Mouse (Mus musculus) hindbrain, embryonic 15.5 days (tissue): ENCODE results near the gene Tmem121. TPM values are rescaled to one million over a fixed set of nuclear protein-coding genes. Genes with fewer than 3 reads are reported as not detected.

Experiments
- ATAC-seq: fragments of 200-750 bp; cut with Nextera tagmentation; 2 replicates; pipeline ENCODE4 v1.8.0; 2017; ENCODE audit warnings: low read depth, moderate number of reproducible peaks, moderate TSS enrichment; ENCODE audit not compliant: low FRiP score
- H3K27ac ChIP-seq: fragments of 300-500 bp; sonication (generic); replicated peaks from 2 replicates; pipeline ENCODE4 v1.5.1; 2015; ENCODE audit warnings: mild to moderate bottlenecking, inconsistent platforms
- H3K27me3 ChIP-seq: fragments of 300-500 bp; sonication (generic); 2 replicates; pipeline ENCODE4 v1.6.1; 2015; ENCODE audit warnings: control low read depth, inconsistent platforms
- H3K36me3 ChIP-seq: fragments of 300-500 bp; sonication (generic); 2 replicates; pipeline ENCODE4 v1.6.1; 2015; ENCODE audit warnings: control low read depth, inconsistent platforms
- H3K4me1 ChIP-seq: fragments of 300-500 bp; sonication (generic); replicated peaks from 2 replicates; pipeline ENCODE4 v1.6.1; 2015; ENCODE audit warnings: control low read depth, inconsistent platforms
- H3K4me2 ChIP-seq: fragments of 300-500 bp; sonication (generic); 2 replicates; pipeline ENCODE4 v1.6.1; 2015; ENCODE audit warnings: moderate library complexity, mild to moderate bottlenecking, inconsistent platforms
- H3K4me3 ChIP-seq: fragments of 300-500 bp; sonication (generic); 2 replicates; pipeline ENCODE4 v1.5.1; 2015; ENCODE audit warnings: mild to moderate bottlenecking, inconsistent platforms
- H3K9ac ChIP-seq: fragments of 300-500 bp; sonication (generic); 2 replicates; pipeline ENCODE4 v1.6.1; 2015; ENCODE audit warnings: inconsistent platforms
- H3K9me3 ChIP-seq: fragments of 300-500 bp; sonication (generic); 2 replicates; pipeline ENCODE4 v1.6.1; 2016; ENCODE audit warnings: control low read depth, inconsistent platforms
- WGBS: fragments of 180-500 bp; shearing (Covaris S2); methylation state at CpG from one replicate; pipeline ENCODE4 v1.1.7; 2015; 5-methylcytosine and 5-hydroxymethylcytosine counted together
- polyA plus RNA-seq: library from polyadenylated mRNA; unstranded; fragments of >200 nt; fragmentation: Nextera tagmentation; extraction: Ambion mirVana; gene quantifications from 2 replicates; pipeline ENCODE4 v1.2.1, GENCODE M21; 2015

Gene Tmem121
- polyA plus RNA-seq, 1 experiment from 2014 or later, result 49.8 TPM

DNA sequence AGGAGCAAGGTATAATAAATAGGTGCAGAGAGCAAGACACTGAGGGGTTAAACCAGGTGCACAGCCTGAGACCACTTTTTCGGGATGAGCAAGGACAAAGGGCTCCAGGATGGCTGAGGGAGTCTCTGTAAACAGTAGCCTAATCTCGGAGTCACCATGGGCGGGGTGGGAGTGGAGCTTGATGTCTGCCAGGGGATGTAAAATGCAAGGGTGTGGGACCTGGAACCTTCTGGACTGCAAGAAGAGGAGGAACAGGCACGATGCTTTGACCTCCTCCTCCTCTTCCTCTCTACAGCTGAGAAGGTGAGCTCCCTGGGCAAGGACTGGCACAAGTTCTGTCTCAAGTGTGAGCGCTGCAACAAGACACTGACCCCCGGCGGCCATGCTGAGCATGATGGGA lies 42.6 kb upstream of the Tmem121 start:
- 68% methylated on average over 7 of the region's 7 CpGs for WGBS
- H3K9me3 ChIP-seq, result no peaks in the 10 kb centered on the region
- H3K4me1 ChIP-seq, result peaks cover 64% of the 10 kb centered on the region
- peak overlapping the region; percentile 58 for H3K4me2 ChIP-seq
- H3K36me3 ChIP-seq, result peaks cover 16% of the 10 kb centered on the region
- peak overlapping the region; percentile 77 for H3K27ac ChIP-seq
- H3K27me3 ChIP-seq, result no peaks in the 10 kb centered on the region
- ATAC-seq, result no peak
- peak overlapping the region; percentile 81; the same call in 1 of the 2 replicates for H3K9ac ChIP-seq
- H3K4me3 ChIP-seq, result peak overlapping the region; percentile 73

DNA sequence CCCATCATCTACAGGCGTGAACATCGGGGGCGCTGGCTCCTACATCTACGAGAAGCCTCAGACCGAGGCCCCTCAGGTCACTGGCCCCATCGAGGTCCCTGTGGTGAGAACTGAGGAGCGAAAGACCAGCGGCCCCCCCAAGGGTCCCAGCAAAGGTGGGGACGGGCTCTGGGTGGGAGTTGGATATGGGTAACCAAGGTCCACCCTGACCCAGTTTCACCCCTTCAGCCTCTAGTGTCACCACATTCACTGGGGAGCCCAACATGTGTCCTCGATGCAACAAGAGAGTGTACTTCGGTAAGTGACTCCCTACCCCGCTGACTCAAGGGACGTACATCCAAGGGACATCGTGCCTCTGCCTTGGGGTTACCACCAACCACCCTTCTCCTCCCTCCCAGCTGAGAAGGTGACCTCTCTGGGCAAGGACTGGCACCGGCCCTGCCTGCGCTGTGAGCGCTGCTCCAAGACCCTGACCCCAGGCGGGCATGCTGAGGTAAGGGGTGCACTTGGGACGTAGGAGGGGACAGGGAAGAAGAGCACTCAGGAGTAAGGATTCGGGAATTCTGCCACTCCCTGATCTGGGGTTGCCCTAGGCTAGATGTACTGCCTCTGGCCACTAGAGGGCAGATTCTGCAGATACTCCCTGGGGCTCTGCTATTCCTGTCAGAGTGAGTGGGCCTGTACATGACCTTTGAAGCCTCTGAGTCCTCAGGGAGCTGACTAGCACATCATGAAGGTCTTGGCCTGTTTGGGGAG lies 41.6 kb upstream of the Tmem121 start:
- Histone ChIP-seq H3K9me3 (no peaks in the 10 kb centered on the region), H3K4me3 (no peak overlapping the region), H3K27ac (no peak overlapping the region), H3K36me3 (peaks cover 14% of the 10 kb centered on the region), H3K27me3 (no peaks in the 10 kb centered on the region), H3K4me1 (peaks cover 60% of the 10 kb centered on the region), H3K4me2 (no peak overlapping the region), H3K9ac (no peak overlapping the region)
- 80% methylated on average over 20 of the region's 20 CpGs for WGBS
- no peak for ATAC-seq

DNA sequence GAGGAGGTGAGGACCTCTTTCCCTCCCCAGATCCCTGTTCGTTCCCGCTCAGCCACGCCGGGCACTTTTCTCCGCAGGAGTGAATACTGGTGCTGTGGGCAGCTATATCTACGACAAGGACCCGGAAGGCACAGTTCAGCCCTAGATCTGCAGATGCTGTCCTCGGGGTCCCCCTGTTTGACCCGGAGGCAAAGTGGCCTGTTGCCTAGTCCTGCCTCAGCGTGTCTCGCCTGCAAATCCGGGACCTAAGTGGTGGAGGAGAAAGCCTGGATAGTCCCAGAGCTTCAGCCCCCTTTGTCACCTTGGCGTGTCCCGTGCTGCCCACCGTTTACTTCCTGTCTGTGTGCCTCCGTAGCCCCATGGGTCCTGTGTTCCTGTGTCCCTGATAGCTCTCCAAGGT lies 40.8 kb upstream of the Tmem121 start:
- ATAC-seq, result no peak
- Histone ChIP-seq H3K4me3 (no peak overlapping the region), H3K27me3 (no peaks in the 10 kb centered on the region), H3K4me1 (peaks cover 53% of the 10 kb centered on the region), H3K36me3 (peaks cover 14% of the 10 kb centered on the region), H3K9me3 (no peaks in the 10 kb centered on the region), H3K4me2 (no peak overlapping the region), H3K27ac (no peak overlapping the region), H3K9ac (no peak overlapping the region)
- 95% methylated on average over 16 of the region's 16 CpGs for WGBS

DNA sequence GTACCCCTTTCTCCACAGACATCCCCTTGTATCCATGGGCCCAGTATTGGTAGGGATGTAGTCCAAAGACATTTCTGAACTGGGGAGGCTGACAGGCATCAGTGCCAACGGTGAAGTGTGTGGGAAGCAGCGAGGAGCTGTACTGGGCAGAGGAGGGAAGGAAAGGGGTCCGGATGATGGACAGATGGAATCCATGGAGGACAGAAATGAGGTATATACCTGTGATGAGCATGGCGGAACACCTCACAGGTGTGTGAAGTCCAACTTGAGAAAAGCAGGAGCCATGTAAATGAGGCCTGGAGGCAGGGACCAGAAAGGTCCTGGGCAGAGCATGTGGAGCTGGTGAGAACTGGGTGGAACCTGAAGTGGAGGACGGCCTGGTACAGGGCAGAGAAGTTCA lies 40.1 kb upstream of the Tmem121 start:
- Histone ChIP-seq H3K4me1 (peaks cover 52% of the 10 kb centered on the region), H3K4me3 (no peak overlapping the region), H3K27ac (no peak overlapping the region), H3K27me3 (peaks cover 4% of the 10 kb centered on the region), H3K9ac (no peak overlapping the region), H3K4me2 (no peak overlapping the region), H3K36me3 (peaks cover 14% of the 10 kb centered on the region), H3K9me3 (no peaks in the 10 kb centered on the region)
- ATAC-seq, result no peak
- 92% methylated on average over 5 of the region's 5 CpGs for whole genome bisulfite sequencing

DNA sequence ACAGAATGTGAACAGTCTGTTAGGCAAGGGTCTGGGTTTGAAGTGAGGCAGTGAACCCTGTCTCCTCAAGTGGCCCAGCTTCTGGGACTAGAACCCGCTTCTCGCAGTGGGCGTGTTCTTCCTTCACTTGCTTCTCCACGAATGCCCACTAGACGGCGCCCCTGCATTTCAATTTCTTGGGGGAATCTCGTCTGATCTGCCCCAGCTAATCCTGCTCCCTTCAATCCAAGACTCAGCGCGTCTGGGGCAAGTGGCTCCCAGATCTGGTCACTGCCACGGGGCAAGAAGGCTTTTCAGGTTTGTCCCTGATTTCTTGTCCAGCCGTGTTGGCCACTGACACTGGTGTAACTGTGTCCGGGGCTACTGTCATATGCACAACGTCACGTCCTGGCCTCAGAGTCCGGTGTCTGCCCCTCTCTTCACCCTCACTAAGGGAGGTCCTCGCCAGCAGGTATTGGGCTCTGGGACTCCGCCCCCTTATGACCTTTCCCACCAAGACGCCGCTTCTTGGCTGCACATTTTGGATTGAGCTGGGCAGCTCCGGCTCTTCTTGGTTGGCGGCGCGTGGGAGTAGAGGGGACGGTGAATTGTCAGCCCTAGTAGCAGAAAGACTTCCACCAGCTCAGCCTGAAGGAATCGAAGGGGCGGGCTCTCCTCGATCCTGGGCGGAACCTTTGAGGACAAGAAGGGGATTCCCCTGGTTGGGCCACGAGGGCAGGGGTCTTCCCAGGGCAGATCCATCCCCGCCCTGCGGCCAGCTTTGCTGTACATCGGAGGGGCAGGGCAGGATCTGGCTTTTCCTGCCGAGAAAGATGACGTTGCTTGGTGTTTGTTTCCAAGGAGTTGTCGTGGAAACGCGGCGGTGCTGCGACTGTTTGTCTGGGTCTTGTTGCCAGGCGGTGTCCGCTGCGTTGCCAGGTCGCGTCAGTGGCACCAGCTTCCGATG lies 39.3 kb upstream of the Tmem121 start, which contains the start of gene Crip1:
Crip1 (plus strand) TSS at position 205 of the 946 bp plus-strand sequence.
- WGBS, result 9% methylated on average over 45 of the region's 45 CpGs
- no peak within 1 kb of the TSS for H3K9ac ChIP-seq

DNA sequence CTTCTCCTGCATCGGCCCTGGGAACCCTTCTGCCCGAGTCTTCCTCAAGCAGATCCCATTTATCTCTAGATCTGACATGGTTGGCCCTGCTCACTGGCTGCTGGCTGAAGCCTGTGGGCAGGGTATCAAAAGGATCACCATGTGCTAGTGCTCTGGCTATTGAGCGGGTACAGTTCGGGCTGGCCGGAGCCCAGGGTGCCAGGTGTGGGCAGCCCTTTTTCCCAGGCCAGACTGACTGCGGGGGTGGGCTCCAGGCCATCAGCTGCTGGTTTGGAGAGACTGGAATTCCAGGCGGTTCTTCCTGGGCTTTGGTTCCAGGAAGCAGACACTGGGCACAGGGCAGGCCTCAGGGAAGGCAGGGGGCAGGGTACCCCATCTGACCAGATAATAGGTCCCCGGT lies 38.2 kb upstream of the Tmem121 start:
- Histone ChIP-seq H3K9ac (no peak overlapping the region), H3K27ac (peak overlapping the region; percentile 22), H3K36me3 (peaks cover 14% of the 10 kb centered on the region), H3K27me3 (peaks cover 15% of the 10 kb centered on the region), H3K4me1 (peaks cover 41% of the 10 kb centered on the region), H3K9me3 (no peaks in the 10 kb centered on the region), H3K4me2 (no peak overlapping the region), H3K4me3 (no peak overlapping the region)
- 55% methylated on average over 8 of the region's 8 CpGs for WGBS
- no peak for ATAC-seq

More for the DNA sequence above, 39.3 kb upstream of the Tmem121 start, which contains the start of gene Crip1:
- peak within 1 kb of the TSS; percentile 32 for H3K4me2 ChIP-seq
- peaks cover 14% of the 10 kb centered on the region for H3K36me3 ChIP-seq
- H3K4me3 ChIP-seq, result peak within 1 kb of the TSS; percentile 1; the same call in 1 of the 2 replicates
- peaks cover 44% of the 10 kb centered on the region for H3K4me1 ChIP-seq
- peak within 1 kb of the TSS; percentile 22; the same call in 1 of the 2 replicates for H3K27ac ChIP-seq
- no peaks in the 10 kb centered on the region for H3K9me3 ChIP-seq
- peaks cover 12% of the 10 kb centered on the region for H3K27me3 ChIP-seq
- no peak for ATAC-seq

DNA sequence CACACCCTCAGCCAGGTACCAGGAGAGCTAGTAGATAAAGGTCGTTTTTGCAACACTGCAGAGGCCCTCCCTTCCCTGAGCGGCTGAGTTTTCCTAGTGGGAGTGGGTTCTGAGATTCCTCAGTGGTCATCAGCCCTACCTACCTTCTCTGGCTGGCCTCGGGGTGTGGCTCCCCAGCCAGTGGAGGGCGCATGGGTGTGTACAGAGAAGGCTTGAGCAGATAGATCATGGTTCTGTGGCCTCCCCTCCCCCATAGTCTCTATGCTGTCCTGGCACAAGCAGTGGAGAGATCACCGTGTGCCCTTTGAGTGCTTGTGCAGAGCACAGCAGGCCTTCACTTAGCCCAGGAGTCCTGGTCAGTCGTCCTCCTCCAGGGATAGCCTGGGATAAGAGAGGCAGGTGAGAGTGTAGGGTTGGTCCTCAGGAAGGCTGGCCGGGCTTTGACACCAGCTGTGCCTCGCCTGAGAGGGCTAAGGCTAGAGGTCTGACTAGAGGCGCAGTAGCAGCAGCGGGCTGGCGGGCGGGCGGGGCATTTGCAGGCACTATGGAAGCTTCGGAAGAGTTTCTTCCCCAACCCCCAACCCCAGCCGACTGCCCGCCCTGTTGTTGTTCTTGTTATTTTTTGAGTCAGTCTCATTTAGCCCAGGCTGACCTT lies 37.2 kb upstream of the Tmem121 start:
- peaks cover 31% of the 10 kb centered on the region for H3K4me1 ChIP-seq
- WGBS, result 42% methylated on average over 16 of the region's 16 CpGs

DNA sequence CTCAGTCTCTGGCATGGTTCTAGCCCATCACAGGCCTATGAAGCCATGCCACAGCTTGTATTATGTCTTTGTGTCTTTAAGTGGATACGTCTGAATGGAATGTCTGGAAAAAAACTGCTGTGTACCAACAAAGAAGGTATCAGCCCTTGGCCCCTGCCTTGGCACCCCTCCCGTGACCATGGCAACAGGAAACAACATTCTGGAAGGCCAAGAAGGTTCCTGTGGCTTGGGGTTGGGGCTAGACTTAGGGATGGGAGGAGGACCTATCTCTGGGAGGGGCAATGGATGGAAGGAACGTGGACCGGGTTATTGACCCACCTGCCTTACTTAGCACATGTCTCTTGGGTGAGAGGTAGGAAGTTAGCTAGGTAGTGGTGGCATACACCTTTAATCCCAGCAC lies 36.4 kb upstream of the Tmem121 start:
- Histone ChIP-seq H3K4me1 (peaks cover 28% of the 10 kb centered on the region), H3K9ac (no peak overlapping the region), H3K4me3 (no peak overlapping the region), H3K36me3 (peaks cover 9% of the 10 kb centered on the region), H3K27ac (no peak overlapping the region), H3K4me2 (no peak overlapping the region), H3K9me3 (no peaks in the 10 kb centered on the region), H3K27me3 (peaks cover 21% of the 10 kb centered on the region)
- WGBS, result 54% methylated on average over 4 of the region's 4 CpGs
- no peak for ATAC-seq

More for the DNA sequence above, 37.2 kb upstream of the Tmem121 start:
- Histone ChIP-seq H3K27me3 (peaks cover 21% of the 10 kb centered on the region), H3K36me3 (peaks cover 14% of the 10 kb centered on the region), H3K4me3 (no peak overlapping the region), H3K9me3 (no peaks in the 10 kb centered on the region), H3K4me2 (no peak overlapping the region), H3K27ac (no peak overlapping the region), H3K9ac (no peak overlapping the region)
- ATAC-seq, result no peak

DNA sequence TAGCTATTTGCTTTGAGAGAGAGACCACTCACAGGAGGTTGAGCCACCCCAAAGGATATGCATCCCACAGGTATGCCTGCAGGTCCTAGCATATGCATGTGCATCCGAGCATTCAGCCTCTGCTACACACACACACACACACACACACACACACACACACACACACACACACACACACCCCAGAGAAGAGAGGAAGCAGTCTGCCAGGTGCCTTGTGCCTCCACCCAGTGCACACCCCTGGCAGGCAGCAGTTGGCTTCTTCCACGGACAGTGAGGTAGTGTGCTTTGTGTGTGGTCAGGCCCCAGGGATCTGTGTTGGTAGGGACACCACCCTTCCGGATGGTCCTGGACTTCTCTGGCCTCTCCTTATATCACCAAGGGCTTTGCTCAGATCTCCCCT lies 35.8 kb upstream of the Tmem121 start:
- WGBS, result 80% methylated on average over 3 of the region's 3 CpGs

DNA sequence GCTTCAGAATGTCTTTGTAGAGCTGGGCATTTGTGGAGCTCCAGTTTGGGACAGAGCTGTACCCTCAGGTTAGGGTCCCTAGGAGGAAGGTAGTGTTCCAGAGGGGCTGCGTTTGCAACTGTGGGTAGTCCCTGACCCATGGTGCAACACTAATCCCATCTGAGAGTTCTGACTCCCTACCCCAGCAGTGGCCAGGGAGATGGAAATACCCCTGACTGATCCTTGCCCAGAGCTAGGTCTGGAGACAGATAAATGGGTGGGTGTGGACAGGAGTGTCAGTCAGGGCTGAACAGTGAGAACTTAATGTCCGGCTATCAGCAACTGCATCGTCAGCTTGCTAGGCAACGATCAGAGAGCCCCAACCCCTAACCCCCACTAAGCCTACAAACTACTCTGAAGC lies 35.1 kb upstream of the Tmem121 start:
- ATAC-seq, result no peak
- Histone ChIP-seq H3K4me2 (no peak overlapping the region), H3K36me3 (no peaks in the 10 kb centered on the region; the same call in 1 of the 2 replicates), H3K4me3 (no peak overlapping the region), H3K9me3 (no peaks in the 10 kb centered on the region), H3K27ac (no peak overlapping the region), H3K27me3 (peaks cover 21% of the 10 kb centered on the region), H3K4me1 (peaks cover 38% of the 10 kb centered on the region), H3K9ac (no peak overlapping the region)
- WGBS, result 89% methylated on average over 4 of the region's 4 CpGs

More for the DNA sequence above, 35.8 kb upstream of the Tmem121 start:
- Histone ChIP-seq H3K9ac (no peak overlapping the region), H3K9me3 (no peaks in the 10 kb centered on the region), H3K36me3 (peaks cover 3% of the 10 kb centered on the region), H3K4me1 (peaks cover 31% of the 10 kb centered on the region), H3K4me3 (no peak overlapping the region), H3K4me2 (no peak overlapping the region), H3K27ac (no peak overlapping the region), H3K27me3 (peaks cover 21% of the 10 kb centered on the region)
- no peak for ATAC-seq

DNA sequence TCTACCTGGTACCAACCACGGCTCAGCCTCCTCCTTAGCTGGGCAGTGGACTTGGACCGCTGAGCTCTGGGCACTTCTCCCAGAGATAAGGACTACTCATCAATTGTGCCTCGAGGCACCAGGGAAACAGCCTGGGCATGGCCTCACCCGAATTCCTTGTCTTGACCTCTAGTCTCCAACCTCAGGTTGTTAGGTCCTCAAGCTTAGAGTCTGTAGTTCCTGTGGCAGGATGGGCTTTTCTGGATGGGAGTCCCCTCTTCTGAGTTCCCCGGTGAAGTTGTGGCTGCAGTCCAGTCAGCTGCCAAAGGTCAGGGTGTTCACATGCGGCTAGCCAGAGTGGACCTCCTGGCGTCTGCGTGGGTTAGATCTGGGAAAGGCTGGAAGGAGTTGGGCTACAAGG lies 34.7 kb upstream of the Tmem121 start:
- H3K4me2 ChIP-seq, result no peak overlapping the region

More for the DNA sequence above, 34.7 kb upstream of the Tmem121 start:
- ATAC-seq, result no peak
- Histone ChIP-seq H3K27ac (no peak overlapping the region), H3K4me3 (no peak overlapping the region), H3K4me1 (peaks cover 38% of the 10 kb centered on the region), H3K36me3 (no peaks in the 10 kb centered on the region), H3K27me3 (peaks cover 21% of the 10 kb centered on the region), H3K9ac (no peak overlapping the region), H3K9me3 (no peaks in the 10 kb centered on the region)
- WGBS, result 79% methylated on average over 8 of the region's 8 CpGs
